Mouse (Mus musculus) liver, adult 2 months (tissue): Measurements from ENCODE around the gene Lrrc4c. TPM values are rescaled to one million over a fixed set of nuclear protein-coding genes. Genes with fewer than 3 reads are reported as not detected.

ENCODE experiments used
- DNase-seq: peaks from one replicate; pipeline ENCODE4 v3.0.0-alpha.2; 2011; ENCODE audit warnings: low read depth, low spot score; ENCODE audit errors: extremely low read depth
- H3K27ac ChIP-seq: fragments of 200-500 bp; replicated peaks from 2 replicates; pipeline ENCODE4 v1.5.1; 2012; ENCODE audit warnings: low read depth, mild to moderate bottlenecking, control low read depth, inconsistent platforms, low read length; ENCODE audit not compliant: insufficient read depth
- H3K27me3 ChIP-seq: fragments of 200-500 bp; 2 replicates; pipeline ENCODE4 v1.6.1; 2012; ENCODE audit warnings: mild to moderate bottlenecking, moderate library complexity, low read length, inconsistent platforms; ENCODE audit not compliant: control insufficient read depth, insufficient read depth
- H3K36me3 ChIP-seq: fragments of 200-500 bp; 2 replicates; pipeline ENCODE4 v1.6.1; 2012; ENCODE audit warnings: low read length, inconsistent platforms; ENCODE audit not compliant: control insufficient read depth, insufficient read depth
- H3K4me1 ChIP-seq: fragments of 200-500 bp; 2 replicates; pipeline ENCODE4 v1.6.1; 2011; ENCODE audit warnings: low read length; ENCODE audit not compliant: control insufficient read depth, insufficient read depth
- H3K4me3 ChIP-seq: fragments of 200-500 bp; 2 replicates; pipeline ENCODE4 v1.5.1; 2011; ENCODE audit warnings: low read depth, mild to moderate bottlenecking, control low read depth, low read length, moderate library complexity; ENCODE audit not compliant: insufficient read depth
- H3K79me2 ChIP-seq: fragments of 200-500 bp; 2 replicates; pipeline ENCODE4 v1.6.1; 2012; ENCODE audit warnings: inconsistent platforms, mild to moderate bottlenecking, low read length, moderate library complexity; ENCODE audit not compliant: control insufficient read depth, insufficient read depth
- H3K9ac ChIP-seq: fragments of 200-500 bp; 2 replicates; pipeline ENCODE4 v1.6.1; 2012; ENCODE audit warnings: low read depth, mild to moderate bottlenecking, control low read depth, inconsistent platforms, low read length
- CTCF ChIP-seq: fragments of 200-500 bp; IDR thresholded peaks from 2 replicates; pipeline ENCODE4 v1.5.1; 2011; ENCODE audit warnings: low read depth, low read length, control low read depth
- POLR2A ChIP-seq: fragments of 200-500 bp; IDR thresholded peaks from 2 replicates; pipeline ENCODE4 v1.6.1; 2011; ENCODE audit warnings: low read length, control low read depth; ENCODE audit not compliant: insufficient read depth; ENCODE audit errors: extremely low read depth
- WGBS: fragments of 180-500 bp; shearing (Covaris S2); methylation state at CpG from one replicate; pipeline ENCODE4 v1.1.7; 2018; 5-methylcytosine and 5-hydroxymethylcytosine counted together
- polyA plus RNA-seq: library from polyadenylated mRNA; depleted of rRNA; stranded (reverse); fragments of >200 nt; gene quantifications from 2 replicates; pipeline ENCODE4 v1.2.3, GENCODE M21; 2012
- total RNA-seq: library from RNA; depleted of rRNA; stranded (reverse); fragments of >200 nt; gene quantifications from 2 replicates; pipeline ENCODE4 v1.2.3, GENCODE M21; 2014

Gene Lrrc4c
- total and polyA plus RNA-seq, 2 experiments = 0.39 to 1.4 TPM

- H3K27me3 ChIP-seq = no peaks in the 10 kb centered on the region
- no peaks in the 10 kb centered on the region for H3K79me2 ChIP-seq
- no peak overlapping the region for H3K4me3 ChIP-seq
- WGBS = 68% methylated on average over 3 of the region's 3 CpGs
- no peak for DNase-seq
- no peak overlapping the region for H3K9ac ChIP-seq
- no peak for TF ChIP-seq CTCF
- TF ChIP-seq POLR2A = no peak
- no peak overlapping the region for H3K27ac ChIP-seq
- no peaks in the 10 kb centered on the region for H3K36me3 ChIP-seq
- no peaks in the 10 kb centered on the region for H3K4me1 ChIP-seq
These were observed 181.3 kb downstream of the Lrrc4c start for GRCm38 (mm10) chr2:96499116-96499882.

- DNase-seq = no peak
- 72% methylated on average over 6 of the region's 6 CpGs for WGBS
- no peaks in the 10 kb centered on the region for H3K36me3 ChIP-seq
- no peaks in the 10 kb centered on the region for H3K79me2 ChIP-seq
- no peak overlapping the region for H3K9ac ChIP-seq
- no peaks in the 10 kb centered on the region for H3K4me1 ChIP-seq
- H3K27me3 ChIP-seq = no peaks in the 10 kb centered on the region
- H3K4me3 ChIP-seq = no peak overlapping the region
- TF ChIP-seq CTCF (no peak), POLR2A (no peak)
- H3K27ac ChIP-seq = no peak overlapping the region
These were observed 186.2 kb downstream of the Lrrc4c start for GRCm38 (mm10) chr2:96504140-96504539.

- Histone ChIP-seq H3K4me3 (no peak overlapping the region), H3K79me2 (no peaks in the 10 kb centered on the region), H3K27me3 (no peaks in the 10 kb centered on the region), H3K9ac (no peak overlapping the region), H3K36me3 (no peaks in the 10 kb centered on the region), H3K27ac (no peak overlapping the region), H3K4me1 (no peaks in the 10 kb centered on the region)
- WGBS = 66% methylated on average over 1 of the region's 1 CpGs
- TF ChIP-seq CTCF = no peak
- no peak for TF ChIP-seq POLR2A
- no peak for DNase-seq
These were observed 187.7 kb downstream of the Lrrc4c start for GRCm38 (mm10) chr2:96505641-96506040.

- Histone ChIP-seq H3K4me1 (no peaks in the 10 kb centered on the region), H3K9ac (no peak overlapping the region), H3K79me2 (no peaks in the 10 kb centered on the region), H3K4me3 (no peak overlapping the region), H3K27me3 (no peaks in the 10 kb centered on the region), H3K27ac (no peak overlapping the region), H3K36me3 (no peaks in the 10 kb centered on the region)
- no peak for DNase-seq
- TF ChIP-seq POLR2A = no peak
- 28% methylated on average over 1 of the region's 1 CpGs for whole genome bisulfite sequencing
These were observed 191.0 kb downstream of the Lrrc4c start for GRCm38 (mm10) chr2:96508991-96509390.

- no peak overlapping the region for H3K27ac ChIP-seq
- H3K79me2 ChIP-seq = no peaks in the 10 kb centered on the region
- 66% methylated on average over 3 of the region's 3 CpGs for WGBS
These were observed 219.5 kb downstream of the Lrrc4c start for GRCm38 (mm10) chr2:96537469-96537868.

GRCm38 (mm10) chr2:96547171-96547570 is 229.2 kb downstream of the Lrrc4c start:
- no peaks in the 10 kb centered on the region for H3K79me2 ChIP-seq
- H3K27ac ChIP-seq = no peak overlapping the region
- TF ChIP-seq CTCF = no peak
- no peak for TF ChIP-seq POLR2A
- H3K9ac ChIP-seq = no peak overlapping the region
- H3K36me3 ChIP-seq = no peaks in the 10 kb centered on the region
- no peak overlapping the region for H3K4me3 ChIP-seq
- 75% methylated on average over 1 of the region's 1 CpGs for WGBS
- H3K27me3 ChIP-seq = no peaks in the 10 kb centered on the region
- no peaks in the 10 kb centered on the region for H3K4me1 ChIP-seq
- no peak for DNase-seq

More at GRCm38 (mm10) chr2:96537469-96537868, 219.5 kb downstream of the Lrrc4c start:
- Histone ChIP-seq H3K36me3 (no peaks in the 10 kb centered on the region), H3K4me3 (no peak overlapping the region), H3K27me3 (no peaks in the 10 kb centered on the region), H3K4me1 (no peaks in the 10 kb centered on the region), H3K9ac (no peak overlapping the region)
- no peak for DNase-seq
- TF ChIP-seq CTCF = no peak
- no peak for TF ChIP-seq POLR2A
